Mouse (Mus musculus) CH12.LX (cell line): Measurements from ENCODE around the gene Klk9. TPM values are rescaled to one million over a fixed set of nuclear protein-coding genes. Genes with fewer than 3 reads are reported as not detected.

ENCODE experiments used
- DNase-seq: peaks from one replicate; pipeline ENCODE4 v3.0.0-alpha.2; 2013; ENCODE audit errors: extremely low read depth
- H3K27ac ChIP-seq: 2 replicates; pipeline ENCODE4 v1.5.1; 2012; ENCODE audit warnings: low read depth, mild to moderate bottlenecking, control low read depth, moderate library complexity; ENCODE audit not compliant: insufficient read depth
- H3K27me3 ChIP-seq: replicated peaks from 2 replicates; pipeline ENCODE3; 2012; ENCODE audit warnings: inconsistent platforms
- H3K36me3 ChIP-seq, 2 experiments: replicated peaks in 1 of 2; 2 replicates each; pipeline versions ENCODE3 to v1.6.1; 2012; ENCODE audit warnings: inconsistent platforms in 1 of 2, low read length in 1 of 2, mild to moderate bottlenecking in 1 of 2, mixed read lengths in 1 of 2, moderate library complexity in 1 of 2; ENCODE audit not compliant: control insufficient read depth in 1 of 2, insufficient read depth in 1 of 2
- H3K4me1 ChIP-seq, 2 experiments: 2 replicates each; pipeline ENCODE4 v1.6.1; 2012; ENCODE audit warnings: inconsistent platforms in 1 of 2, moderate library complexity in 1 of 2; ENCODE audit not compliant: insufficient read depth in 2 of 2, control insufficient read depth in 1 of 2
- H3K4me2 ChIP-seq: 2 replicates; pipeline ENCODE4 v1.6.1; 2012; ENCODE audit warnings: low read depth, mild to moderate bottlenecking, control low read depth; ENCODE audit not compliant: poor library complexity, insufficient read depth, severe bottlenecking
- H3K4me3 ChIP-seq, 3 experiments: fragments of 150-350 bp in 1 of 3; sonication (generic) in 1 of 3; replicated peaks in 1 of 3; 2 replicates each; pipeline versions ENCODE3 to v1.5.1; 2011 to 2012; ENCODE audit warnings: low read depth in 2 of 3, low read length in 2 of 3, mild to moderate bottlenecking in 2 of 3, moderate library complexity in 2 of 3, control low read depth in 1 of 3, improper control_type of control experiment in 1 of 3, inconsistent platforms in 1 of 3, mixed read lengths in 1 of 3; ENCODE audit not compliant: poor library complexity in 1 of 3
- H3K79me2 ChIP-seq: replicated peaks from 2 replicates; pipeline ENCODE4 v1.6.1; 2012; ENCODE audit warnings: mild to moderate bottlenecking, moderate library complexity; ENCODE audit not compliant: control insufficient read depth, poor library complexity, insufficient read depth, severe bottlenecking; ENCODE audit errors: extremely low read depth
- H3K9ac ChIP-seq: 2 replicates; pipeline ENCODE4 v1.6.1; 2012; ENCODE audit warnings: low read depth, mild to moderate bottlenecking, control low read depth, moderate library complexity; ENCODE audit not compliant: insufficient read depth
- H3K9me3 ChIP-seq: replicated peaks from 2 replicates; pipeline ENCODE3; 2012; ENCODE audit warnings: low read length, inconsistent platforms, mixed read lengths
- CHD1 ChIP-seq: IDR thresholded peaks from 2 replicates; pipeline ENCODE4 v1.6.1; 2012; ENCODE audit warnings: low read depth, low read length, improper control_type of control experiment, inconsistent platforms
- CTCF ChIP-seq, 2 experiments: IDR thresholded peaks in 1 of 2; conservative IDR thresholded peaks in 1 of 2; 2 replicates each; pipeline ENCODE4 v1.5.1; 2011 to 2012; ENCODE audit warnings: low read depth in 2 of 2, low read length in 2 of 2, improper control_type of control experiment in 1 of 2, inconsistent platforms in 1 of 2, mild to moderate bottlenecking in 1 of 2, moderate library complexity in 1 of 2
- GABPA ChIP-seq: IDR thresholded peaks from 2 replicates; pipeline ENCODE4 v1.6.1; 2012; ENCODE audit warnings: low read depth, low read length, improper control_type of control experiment, inconsistent platforms; ENCODE audit not compliant: insufficient replicate concordance
- JUND ChIP-seq: conservative IDR thresholded peaks from 2 replicates; pipeline ENCODE4 v1.6.1; 2011; ENCODE audit warnings: low read depth, low read length, improper control_type of control experiment
- KAT2A ChIP-seq: IDR thresholded peaks from 2 replicates; pipeline ENCODE4 v1.6.1; 2012; ENCODE audit warnings: low read length, improper control_type of control experiment, inconsistent platforms; ENCODE audit not compliant: insufficient replicate concordance
- MAFK ChIP-seq: IDR thresholded peaks from 2 replicates; pipeline ENCODE4 v1.6.1; 2011; ENCODE audit warnings: low read length, improper control_type of control experiment; ENCODE audit not compliant: insufficient replicate concordance
- MAX ChIP-seq: IDR thresholded peaks from 2 replicates; pipeline ENCODE4 v1.6.1; 2011; ENCODE audit warnings: low read length, improper control_type of control experiment
- MAZ ChIP-seq: IDR thresholded peaks from 2 replicates; pipeline ENCODE4 v1.6.1; 2012; ENCODE audit warnings: low read depth, mild to moderate bottlenecking, inconsistent platforms, low read length, improper control_type of control experiment, moderate library complexity
- MYC ChIP-seq: IDR thresholded peaks from 2 replicates; pipeline ENCODE4 v1.6.1; 2011; ENCODE audit warnings: low read depth, mild to moderate bottlenecking, improper control_type of control experiment, low read length
- NRF1 ChIP-seq: IDR thresholded peaks from 2 replicates; pipeline ENCODE4 v1.6.1; 2014; ENCODE audit warnings: low read depth, mild to moderate bottlenecking, inconsistent platforms, low read length, improper control_type of control experiment, moderate library complexity
- RAD21 ChIP-seq: IDR thresholded peaks from 2 replicates; pipeline ENCODE4 v1.6.1; 2011; ENCODE audit warnings: low read depth, mild to moderate bottlenecking, low read length, improper control_type of control experiment, moderate library complexity
- SIN3A ChIP-seq: IDR thresholded peaks from 2 replicates; pipeline ENCODE4 v1.6.1; 2012; ENCODE audit warnings: low read length, improper control_type of control experiment, inconsistent platforms
- UBTF ChIP-seq: IDR thresholded peaks from 2 replicates; pipeline ENCODE4 v1.6.1; 2012; ENCODE audit warnings: low read depth, mild to moderate bottlenecking, inconsistent platforms, low read length, improper control_type of control experiment, moderate library complexity
- USF1 ChIP-seq: IDR thresholded peaks from 2 replicates; pipeline ENCODE4 v1.6.1; 2014; ENCODE audit warnings: low read depth, mild to moderate bottlenecking, inconsistent platforms, low read length, improper control_type of control experiment
- ZMIZ1 ChIP-seq: IDR thresholded peaks from 2 replicates; pipeline ENCODE4 v1.6.1; 2012; ENCODE audit warnings: low read depth, mild to moderate bottlenecking, inconsistent platforms, low read length, improper control_type of control experiment
- ZNF384 ChIP-seq: IDR thresholded peaks from 2 replicates; pipeline ENCODE4 v1.6.1; 2012; ENCODE audit warnings: low read depth, low read length, improper control_type of control experiment, inconsistent platforms
- dilution Hi-C: fragments of 300-500 bp; cut with MboI; formaldehyde crosslinking; loops from 2 replicates; pipeline ENCODE4 v1.14.3; 2020; ENCODE audit warnings: low sequenced_read_pairs; ENCODE audit not compliant: extremely low pct_unique_long_range_greater_than_20kb, extremely low pct_ligation_motif_present
- in situ Hi-C: fragments of 300-500 bp; cut with MboI; formaldehyde crosslinking; loops from 3 replicates; pipeline ENCODE4 v1.14.3; 2019; ENCODE audit warnings: low sequenced_read_pairs, low pct_ligation_motif_present, low pct_unique_long_range_greater_than_20kb, mixed read lengths
- polyA plus RNA-seq: library from polyadenylated mRNA; unstranded; fragments of >175 nt; gene quantifications from 2 replicates; pipeline ENCODE4 v1.2.1, GENCODE M21; 2012; ENCODE audit warnings: low read depth; ENCODE audit not compliant: insufficient read length
- total RNA-seq, 2 experiments: library from RNA; depleted of rRNA; stranded (reverse); fragments of 300-350 nt in 1 of 2; fragments of >200 nt in 1 of 2; gene quantifications; 2 replicates each; pipeline ENCODE4 v1.2.3; 2012 to 2014

Klk9 gene
- total and polyA plus RNA-seq, 3 experiments, result 0.08 TPM; not detected in 2

GRCm38 (mm10) chr7:43777423-43777822, 14.3 kb upstream of the Klk9 start:
- H3K4me1 ChIP-seq, result peaks cover 2 to 3% of the 10 kb centered on the region in 2 experiments; a peak in 1 of 4 replicates
- H3K9ac ChIP-seq, result no peak overlapping the region
- H3K79me2 ChIP-seq, result no peaks in the 10 kb centered on the region
- dilution Hi-C loops, result no loop called here
- in situ Hi-C loops, result loop anchor here (25.0 kb wide), 1 partner anchor 290 kb away; the partner anchor contains the start of gene Iglon5
- no peak overlapping the region for H3K27ac ChIP-seq
- no peaks in the 10 kb centered on the region for H3K9me3 ChIP-seq
- H3K4me3 ChIP-seq, result no peak overlapping the region
- TF ChIP-seq CTCF (conservative IDR thresholded peaks at IDR 0.05 in 1 of 2, IDR thresholded peaks at IDR 0.05 in 1 of 2; ENCODE audit: low read depth in 2 of 2, low read length in 2 of 2) (no peak), RAD21 (no peak), MAZ (no peak), UBTF (no peak), ZMIZ1 (no peak), ZNF384 (no peak), SIN3A (no peak), MYC (no peak), KAT2A (no peak), GABPA (no peak), USF1 (no peak)
- H3K36me3 ChIP-seq, result no peaks in the 10 kb centered on the region
- no peak overlapping the region for H3K4me2 ChIP-seq
- H3K27me3 ChIP-seq, result peaks cover 92% of the 10 kb centered on the region
- DNase-seq, result no peak

GRCm38 (mm10) chr7:43778176-43778970, 13.3 kb upstream of the Klk9 start:
- Histone ChIP-seq H3K4me3 (no peak overlapping the region), H3K4me2 (no peak overlapping the region), H3K36me3 (no peaks in the 10 kb centered on the region), H3K9ac (no peak overlapping the region), H3K79me2 (no peaks in the 10 kb centered on the region), H3K27me3 (peaks cover 94% of the 10 kb centered on the region), H3K27ac (no peak overlapping the region), H3K4me1 (peaks cover 5 to 7% of the 10 kb centered on the region in 2 experiments; a peak in 1 of 4 replicates), H3K9me3 (no peaks in the 10 kb centered on the region)
- no peak for DNase-seq
- dilution Hi-C loops (no loop called here), in situ Hi-C loops (loop anchor here (25.0 kb wide), 1 partner anchor 291 kb away; the partner anchor contains the start of gene Iglon5)
- no peak for TF ChIP-seq JUND
- no peak for TF ChIP-seq RAD21
- no peak for TF ChIP-seq KAT2A
- no peak for TF ChIP-seq CHD1
- no peak for TF ChIP-seq NRF1
- TF ChIP-seq MAFK, result no peak
- TF ChIP-seq MAX, result no peak
